Mouse (Mus musculus) kidney, embryonic 16.5 days (tissue): ENCODE data around the gene Sirt3. TPM values are rescaled to one million over a fixed set of nuclear protein-coding genes. Genes with fewer than 3 reads are reported as not detected.
A peak's percentile ranks its signal among the peaks of the same experiment; 100 is the strongest.

Experiments
- ATAC-seq: fragments of 200-750 bp; cut with Nextera tagmentation; 2 replicates; pipeline ENCODE4 v1.8.0; 2017; ENCODE audit warnings: moderate TSS enrichment; ENCODE audit not compliant: low FRiP score, low TSS enrichment
- H3K27ac ChIP-seq: fragments of 300-500 bp; sonication (generic); 2 replicates; pipeline ENCODE4 v1.5.1; 2014; ENCODE audit warnings: low read length
- H3K27me3 ChIP-seq: fragments of 300-500 bp; sonication (generic); 2 replicates; pipeline ENCODE4 v1.6.1; 2014; ENCODE audit warnings: low read length, control low read depth, mixed read lengths; ENCODE audit not compliant: insufficient read depth
- H3K36me3 ChIP-seq: fragments of 300-500 bp; sonication (generic); 2 replicates; pipeline ENCODE4 v1.6.1; 2014; ENCODE audit warnings: low read length, control low read depth, mixed read lengths; ENCODE audit not compliant: insufficient read depth
- H3K4me1 ChIP-seq: fragments of 300-500 bp; sonication (generic); 2 replicates; pipeline ENCODE4 v1.6.1; 2014; ENCODE audit warnings: low read length, control low read depth, mixed read lengths; ENCODE audit not compliant: insufficient read depth
- H3K4me2 ChIP-seq: fragments of 300-500 bp; sonication (generic); replicated peaks from 2 replicates; pipeline ENCODE4 v1.6.1; 2014; ENCODE audit warnings: low read depth, low read length
- H3K4me3 ChIP-seq: fragments of 300-500 bp; sonication (generic); 2 replicates; pipeline ENCODE4 v1.5.1; 2014; ENCODE audit warnings: mild to moderate bottlenecking, low read length
- H3K9ac ChIP-seq: fragments of 300-500 bp; sonication (generic); replicated peaks from 2 replicates; pipeline ENCODE4 v1.6.1; 2014; ENCODE audit warnings: low read length
- H3K9me3 ChIP-seq: fragments of 300-500 bp; sonication (generic); 2 replicates; pipeline ENCODE4 v1.6.1; 2016; ENCODE audit warnings: low read length, control low read depth
- WGBS: fragments of 180-500 bp; shearing (Covaris S2); extraction: QIAGEN DNeasy Blood & Tissue Kit; methylation state at CpG from one replicate; pipeline ENCODE4 v1.1.7; 2014; 5-methylcytosine and 5-hydroxymethylcytosine counted together
- polyA plus RNA-seq: library from polyadenylated mRNA; unstranded; fragments of >200 nt; fragmentation: Nextera tagmentation; extraction: Ambion mirVana; gene quantifications from 2 replicates; pipeline ENCODE4 v1.2.1, GENCODE M21; 2015

The Sirt3 gene
- 41.5 and 42.6 TPM in 2 replicates for polyA plus RNA-seq

DNA sequence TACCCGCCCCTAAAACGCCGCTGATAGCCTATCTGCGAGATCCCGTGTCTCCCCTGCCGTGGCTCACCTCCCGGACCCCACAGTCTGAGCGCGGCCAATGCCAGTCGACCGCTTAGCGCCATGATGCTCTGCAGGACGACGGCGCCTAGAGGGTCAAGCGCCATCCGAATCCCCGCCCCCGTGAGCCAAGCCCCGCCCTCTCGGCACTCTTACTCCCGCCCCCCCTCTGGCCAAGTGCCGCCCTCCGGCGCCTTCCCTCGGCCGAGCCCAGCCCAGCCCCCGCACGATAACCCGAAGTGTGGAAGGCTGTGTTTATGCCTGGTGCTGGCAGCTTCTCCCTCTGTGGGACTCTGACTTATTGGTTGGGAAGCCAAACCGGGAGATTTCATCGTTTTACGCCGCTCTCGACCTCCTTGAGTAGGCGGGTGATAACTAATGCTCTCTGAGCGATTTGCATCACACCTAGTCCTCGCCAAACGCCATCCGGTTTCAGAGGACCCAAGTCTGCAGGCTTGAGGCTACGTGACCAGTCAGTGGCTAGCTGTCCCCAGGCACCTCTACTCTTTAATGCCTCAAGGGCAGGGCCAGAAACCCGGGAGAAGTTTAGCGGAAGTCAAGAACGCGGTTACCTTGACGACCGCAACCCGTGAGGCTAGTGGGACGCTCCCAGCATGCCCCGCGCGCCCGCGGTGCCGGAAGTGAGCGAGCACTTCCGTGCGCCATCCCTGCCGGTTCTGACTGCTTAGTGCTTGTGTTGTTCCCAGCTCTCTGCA lies at the start of gene Sirt3, which contains the start of gene Psmd13:
Gene Sirt3, minus strand, starts transcription at position 614 of the 773 bp plus-strand sequence.
Gene Psmd13, plus strand, starts transcription at position 273 of the 773 bp plus-strand sequence.
- H3K27me3 ChIP-seq: no peaks in the 10 kb centered on the region
- H3K27ac ChIP-seq: peak within 1 kb of the TSS; percentile 94
- H3K36me3 ChIP-seq: peaks cover 8% of the 10 kb centered on the region; the same call in 1 of the 2 replicates
- H3K9ac ChIP-seq: peak within 1 kb of the TSS; percentile 85
- peak within 1 kb of the TSS; percentile 74 for H3K4me2 ChIP-seq
- under 1% methylated on average over 56 of the region's 59 CpGs for WGBS
- peak; percentile 96 for ATAC-seq
- peak within 1 kb of the TSS; percentile 84 for H3K4me3 ChIP-seq
- no peaks in the 10 kb centered on the region for H3K9me3 ChIP-seq
- peaks cover 17% of the 10 kb centered on the region for H3K4me1 ChIP-seq

DNA sequence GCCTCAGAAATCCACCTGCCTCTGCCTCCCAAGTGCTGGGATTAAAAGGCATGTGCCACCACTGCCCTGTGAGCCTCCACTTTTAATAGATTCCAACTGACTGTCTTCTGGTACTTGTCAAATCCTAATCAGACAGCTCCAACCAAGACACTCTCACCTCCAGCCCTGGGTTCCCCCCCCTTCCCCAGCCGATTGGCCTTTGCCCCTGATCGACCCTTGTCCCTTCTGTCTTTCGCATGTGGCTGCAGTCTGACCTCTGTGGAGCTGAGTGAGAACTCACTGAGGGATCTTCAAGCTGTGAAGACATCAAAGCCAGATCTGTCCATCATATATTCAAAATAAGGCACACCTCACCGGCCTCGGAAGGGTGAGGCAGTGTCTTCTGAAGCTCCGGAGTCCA lies 45.1 kb upstream of the Sirt3 start:
- Histone ChIP-seq H3K4me3 (no peak overlapping the region), H3K36me3 (no peaks in the 10 kb centered on the region), H3K4me2 (no peak overlapping the region), H3K9me3 (no peaks in the 10 kb centered on the region), H3K4me1 (peaks cover 11% of the 10 kb centered on the region), H3K27ac (no peak overlapping the region), H3K9ac (no peak overlapping the region), H3K27me3 (peaks cover 34% of the 10 kb centered on the region)
- WGBS: 82% methylated on average over 6 of the region's 6 CpGs
- ATAC-seq: no peak

DNA sequence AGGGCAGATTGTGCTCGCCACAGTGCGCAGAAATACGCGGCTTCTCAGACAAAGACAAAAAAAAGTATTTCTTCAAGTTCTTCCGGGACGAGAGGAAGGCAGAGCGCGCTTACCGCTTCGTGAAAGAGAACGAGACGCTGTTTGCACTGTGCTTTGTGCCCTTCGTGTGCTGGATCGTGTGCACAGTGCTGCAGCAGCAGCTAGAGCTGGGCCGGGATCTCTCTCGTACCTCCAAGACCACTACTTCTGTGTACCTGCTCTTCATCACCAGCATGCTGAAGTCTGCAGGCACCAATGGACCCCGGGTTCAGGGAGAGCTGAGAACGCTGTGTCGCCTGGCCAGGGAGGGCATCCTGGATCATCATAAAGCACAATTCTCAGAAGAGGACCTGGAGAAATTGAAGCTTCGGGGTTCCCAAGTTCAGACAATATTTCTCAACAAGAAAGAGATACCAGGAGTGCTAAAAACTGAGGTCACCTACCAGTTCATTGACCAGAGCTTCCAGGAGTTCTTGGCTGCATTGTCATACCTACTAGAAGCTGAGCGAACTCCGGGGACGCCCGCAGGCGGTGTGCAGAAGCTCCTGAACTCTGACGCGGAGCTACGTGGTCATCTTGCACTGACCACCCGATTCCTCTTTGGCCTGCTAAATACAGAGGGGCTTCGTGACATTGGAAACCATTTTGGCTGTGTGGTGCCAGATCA lies 41.1 kb upstream of the Sirt3 start:
- 18% methylated on average over 30 of the region's 30 CpGs for WGBS

DNA sequence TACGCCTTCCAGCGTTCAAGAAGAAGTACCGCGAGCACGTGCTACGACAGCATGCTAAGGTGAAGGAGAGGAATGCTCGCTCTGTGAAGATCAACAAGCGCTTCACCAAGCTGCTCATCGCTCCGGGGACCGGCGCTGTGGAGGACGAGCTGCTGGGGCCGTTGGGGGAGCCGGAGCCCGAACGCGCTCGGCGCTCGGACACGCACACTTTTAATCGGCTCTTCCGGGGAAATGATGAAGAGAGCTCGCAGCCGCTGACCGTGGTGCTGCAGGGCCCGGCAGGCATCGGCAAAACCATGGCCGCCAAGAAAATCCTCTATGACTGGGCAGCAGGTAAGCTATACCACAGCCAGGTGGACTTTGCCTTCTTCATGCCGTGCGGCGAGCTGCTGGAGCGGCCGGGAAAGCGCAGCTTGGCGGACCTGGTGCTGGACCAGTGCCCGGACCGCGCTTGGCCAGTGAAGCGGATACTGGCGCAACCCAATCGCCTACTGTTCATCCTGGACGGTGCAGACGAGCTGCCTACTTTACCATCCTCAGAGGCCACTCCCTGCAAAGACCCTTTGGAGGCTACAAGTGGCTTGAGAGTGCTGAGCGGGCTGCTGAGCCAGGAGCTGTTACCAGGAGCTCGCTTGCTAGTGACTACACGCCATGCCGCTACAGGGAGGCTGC lies 40.4 kb upstream of the Sirt3 start:
- Histone ChIP-seq H3K27ac (0 out of 2 replicates have a peak overlapping the region, but pooled peaks have one; percentile 6), H3K4me3 (peak overlapping the region; percentile 44), H3K27me3 (peaks cover 67% of the 10 kb centered on the region), H3K9me3 (no peaks in the 10 kb centered on the region), H3K4me2 (peak overlapping the region; percentile 64), H3K36me3 (no peaks in the 10 kb centered on the region), H3K4me1 (peaks cover 17% of the 10 kb centered on the region), H3K9ac (peak overlapping the region; percentile 31; the same call in 1 of the 2 replicates)
- peak; percentile 92 for ATAC-seq
- under 1% methylated on average over 49 of the region's 49 CpGs for WGBS

More for the DNA sequence above, 41.1 kb upstream of the Sirt3 start:
- peak overlapping the region; percentile 64 for H3K4me2 ChIP-seq
- peak overlapping the region; percentile 44 for H3K4me3 ChIP-seq
- no peak overlapping the region for H3K27ac ChIP-seq
- H3K9me3 ChIP-seq: no peaks in the 10 kb centered on the region
- peak overlapping the region; percentile 31; the same call in 1 of the 2 replicates for H3K9ac ChIP-seq
- peaks cover 67% of the 10 kb centered on the region for H3K27me3 ChIP-seq
- no peaks in the 10 kb centered on the region for H3K36me3 ChIP-seq
- H3K4me1 ChIP-seq: peaks cover 17% of the 10 kb centered on the region
- ATAC-seq: no peak

DNA sequence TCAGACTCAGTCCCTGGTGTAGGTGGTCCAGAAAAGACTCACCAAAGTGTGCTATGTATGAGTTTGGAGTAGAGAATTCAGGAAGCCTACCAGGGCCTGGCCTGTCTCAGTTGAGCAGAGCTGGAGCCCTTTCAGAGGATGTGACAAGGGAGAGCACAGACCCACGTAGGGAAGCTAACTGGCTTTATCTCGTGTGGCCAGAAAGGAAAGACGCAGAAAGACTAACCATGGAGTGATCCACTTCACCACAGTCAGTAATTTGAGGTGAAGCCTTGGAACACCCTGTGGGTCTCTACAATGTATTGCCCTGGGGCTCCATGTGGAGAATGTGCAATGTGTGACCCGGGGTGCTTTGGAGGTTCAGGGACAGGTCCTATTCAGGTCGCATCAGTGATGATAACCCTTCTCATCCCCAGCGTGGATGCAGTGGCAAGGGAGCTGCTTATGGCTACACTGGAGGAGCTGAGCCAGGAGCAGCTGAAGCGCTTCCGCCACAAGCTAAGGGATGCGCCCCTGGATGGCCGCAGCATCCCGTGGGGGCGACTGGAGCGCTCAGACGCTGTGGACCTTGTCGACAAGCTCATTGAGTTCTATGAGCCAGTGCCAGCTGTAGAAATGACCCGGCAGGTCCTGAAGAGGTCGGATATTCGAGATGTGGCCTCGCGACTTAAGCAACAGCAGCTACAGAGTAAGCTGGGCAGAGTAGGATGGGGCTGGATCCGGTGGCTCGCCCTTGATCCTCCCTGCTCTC lies 39.3 kb upstream of the Sirt3 start:
- H3K4me1 ChIP-seq: peaks cover 17% of the 10 kb centered on the region
- no peaks in the 10 kb centered on the region for H3K36me3 ChIP-seq
- no peaks in the 10 kb centered on the region for H3K9me3 ChIP-seq
- no peak overlapping the region for H3K27ac ChIP-seq
- H3K4me2 ChIP-seq: peak overlapping the region; percentile 64
- WGBS: 20% methylated on average over 22 of the region's 22 CpGs
- H3K9ac ChIP-seq: no peak overlapping the region
- no peak for ATAC-seq
- H3K27me3 ChIP-seq: peaks cover 67% of the 10 kb centered on the region
- no peak overlapping the region for H3K4me3 ChIP-seq

DNA sequence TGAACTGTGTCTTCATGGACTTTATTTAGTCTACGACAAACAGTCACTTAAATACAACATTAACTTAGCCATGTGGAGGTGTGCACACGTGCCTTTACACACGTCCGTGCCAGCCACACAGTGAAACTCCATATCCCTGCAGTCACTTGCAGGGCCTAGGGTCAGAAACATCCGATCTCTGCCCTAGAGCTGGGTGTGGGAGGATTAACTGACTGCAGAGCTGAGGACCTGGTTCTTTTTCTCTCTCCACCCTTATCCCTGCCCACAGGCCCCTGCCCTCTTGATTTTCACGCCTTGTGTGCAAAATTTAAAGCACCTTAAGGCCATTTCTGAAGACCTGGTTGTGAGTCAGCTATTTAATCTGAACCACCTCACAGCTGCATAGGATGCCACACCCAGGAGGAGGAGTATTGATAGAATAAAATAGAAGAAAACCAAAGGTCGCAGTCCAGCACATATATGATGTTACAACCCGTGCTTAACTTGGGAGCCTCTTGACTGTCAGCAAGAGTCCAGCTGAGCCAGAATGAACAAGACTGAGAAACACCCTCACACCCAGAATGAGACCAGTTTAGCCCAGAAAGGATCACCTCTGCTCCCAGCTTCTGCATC lies 38.4 kb upstream of the Sirt3 start, which contains the start of gene Nlrp6:
Gene Nlrp6, plus strand, starts transcription at position 485 of the 612 bp plus-strand sequence.
- H3K4me1 ChIP-seq: peaks cover 17% of the 10 kb centered on the region
- WGBS: 50% methylated on average over 8 of the region's 8 CpGs
- no peak within 1 kb of the TSS for H3K4me3 ChIP-seq
- H3K9ac ChIP-seq: no peak within 1 kb of the TSS
- no peak for ATAC-seq
- H3K27me3 ChIP-seq: peaks cover 64% of the 10 kb centered on the region
- no peaks in the 10 kb centered on the region for H3K36me3 ChIP-seq
- no peak within 1 kb of the TSS for H3K27ac ChIP-seq
- peak within 1 kb of the TSS; percentile 64 for H3K4me2 ChIP-seq
- no peaks in the 10 kb centered on the region for H3K9me3 ChIP-seq

DNA sequence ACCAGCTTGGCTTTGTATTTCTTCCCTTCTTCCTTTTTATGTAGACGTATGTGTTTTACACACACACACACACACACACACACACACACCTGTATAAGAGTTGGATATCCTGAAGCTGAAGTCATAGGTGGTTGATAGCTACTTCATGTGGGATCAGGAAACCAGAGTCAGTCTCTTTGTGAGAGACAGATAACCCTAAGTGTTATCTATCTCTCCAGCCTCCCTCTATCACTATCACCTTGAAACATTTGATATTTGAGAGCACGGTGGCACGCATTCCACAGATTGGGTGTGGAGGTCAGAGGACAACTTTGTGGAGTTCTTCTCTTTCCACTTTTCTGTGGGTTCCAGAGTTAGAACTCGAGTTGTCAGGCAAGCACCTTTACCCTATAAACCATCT lies 37.8 kb upstream of the Sirt3 start:
- Histone ChIP-seq H3K4me2 (no peak overlapping the region), H3K9ac (no peak overlapping the region), H3K4me3 (no peak overlapping the region), H3K27ac (no peak overlapping the region), H3K27me3 (peaks cover 61% of the 10 kb centered on the region), H3K36me3 (no peaks in the 10 kb centered on the region), H3K4me1 (peaks cover 17% of the 10 kb centered on the region), H3K9me3 (no peaks in the 10 kb centered on the region)
- WGBS: 37% methylated on average over 4 of the region's 4 CpGs
- no peak for ATAC-seq

DNA sequence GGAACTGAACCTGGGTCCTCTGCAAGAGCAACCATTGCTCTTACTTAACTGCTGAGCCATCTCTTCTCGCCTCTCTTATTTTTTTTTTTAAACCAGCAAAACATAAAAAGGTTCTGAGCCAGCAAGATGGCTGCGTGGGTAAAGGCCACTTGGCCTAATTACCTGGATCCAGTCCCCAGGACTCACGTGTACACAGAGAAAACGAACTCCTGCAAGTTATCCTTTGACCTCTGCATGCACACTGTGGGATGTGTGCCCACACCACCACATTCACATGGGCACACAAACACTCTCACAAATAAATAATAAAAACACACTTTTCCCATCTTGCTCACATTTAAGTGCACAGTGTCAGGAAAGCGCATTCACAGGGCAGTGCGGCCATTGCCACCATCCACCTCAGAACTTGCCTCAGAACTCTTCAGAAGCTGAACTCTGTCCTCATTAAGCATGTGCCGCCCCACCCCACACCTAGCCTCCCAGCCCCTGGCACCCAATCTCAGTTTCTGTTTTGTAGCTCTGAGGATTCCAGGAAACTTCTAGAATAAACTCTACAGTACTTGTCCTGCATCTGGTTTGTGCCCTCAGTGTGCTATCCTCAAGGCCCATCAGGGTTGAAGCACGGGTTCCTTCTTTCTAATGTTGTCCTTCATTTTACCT lies 32.1 kb upstream of the Sirt3 start:
- Histone ChIP-seq H3K9me3 (no peaks in the 10 kb centered on the region), H3K36me3 (no peaks in the 10 kb centered on the region), H3K4me3 (no peak overlapping the region), H3K9ac (no peak overlapping the region), H3K4me2 (no peak overlapping the region), H3K27ac (no peak overlapping the region), H3K27me3 (peaks cover 3% of the 10 kb centered on the region; the same call in 1 of the 2 replicates), H3K4me1 (0 out of 2 replicates have a peak, but pooled peaks cover 2% of the 10 kb centered on the region)
- 82% methylated on average over 8 of the region's 8 CpGs for WGBS
- ATAC-seq: no peak
